Mouse (Mus musculus): ENCODE measurements at regions not wholly inside any gene's neighbourhood (a gene's known extent, or its start where the extent isn't known, plus 50 kb on each side); places are given as distances from the start of the nearest gene placed in this dataset.

DNA sequence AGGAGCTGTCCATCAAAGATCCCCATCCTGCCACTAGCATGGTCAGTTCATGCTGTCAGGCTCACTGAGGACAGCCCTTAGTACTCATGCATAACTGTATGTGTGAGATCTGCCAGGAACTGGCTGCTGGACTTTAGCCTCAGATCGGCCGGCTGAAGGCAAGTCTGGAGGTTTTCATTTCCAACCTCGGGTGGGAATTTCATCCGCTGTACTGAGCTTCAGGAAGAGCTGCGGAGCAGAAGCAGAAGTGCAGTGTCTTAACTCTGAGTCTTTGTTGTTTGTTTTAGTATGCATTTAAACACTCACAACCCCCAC lies 99.6 kb upstream of the Ccnd2 start:
- intact Hi-C loops (cut with DNase I) = no loop called here
- DNase-seq = no peak

DNA sequence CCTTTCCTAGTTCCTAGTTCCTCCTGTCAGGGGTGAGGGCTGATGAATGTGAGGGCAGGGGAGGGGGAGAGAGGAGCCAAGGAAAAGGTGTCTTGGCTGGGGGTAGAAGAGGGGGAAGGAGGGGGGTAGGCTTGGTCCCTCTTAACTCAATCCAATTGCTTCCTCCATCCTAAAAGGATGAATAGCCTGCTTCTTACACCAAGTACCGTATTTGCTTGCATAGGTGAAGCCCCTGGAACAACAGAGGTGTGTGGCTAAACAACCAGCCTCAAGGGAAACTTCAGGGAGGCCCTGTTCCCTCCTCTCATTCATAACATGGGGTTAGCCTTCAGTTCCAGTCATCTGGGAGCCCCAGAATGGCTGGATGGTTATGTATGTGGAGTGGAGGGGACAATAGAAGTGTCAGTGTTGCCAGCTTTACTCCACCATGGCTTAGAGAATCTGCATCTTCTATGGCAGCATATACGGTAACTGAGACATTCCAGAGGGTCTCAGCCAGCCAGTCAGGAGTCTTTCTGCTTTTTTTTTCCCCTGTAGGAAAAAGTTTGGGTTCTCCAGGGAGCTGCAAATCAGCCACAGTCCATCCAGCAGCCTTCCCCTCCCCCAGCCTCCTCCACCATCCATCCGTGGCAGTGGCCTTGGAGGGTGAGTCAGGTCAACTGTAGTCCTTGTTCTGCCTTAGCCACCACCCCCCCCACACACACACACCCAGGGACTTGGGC lies 100.2 kb upstream of the Ccnd2 start:
- intact Hi-C loops (cut with DNase I) = no loop called here
- DNase-seq = no peak

DNA sequence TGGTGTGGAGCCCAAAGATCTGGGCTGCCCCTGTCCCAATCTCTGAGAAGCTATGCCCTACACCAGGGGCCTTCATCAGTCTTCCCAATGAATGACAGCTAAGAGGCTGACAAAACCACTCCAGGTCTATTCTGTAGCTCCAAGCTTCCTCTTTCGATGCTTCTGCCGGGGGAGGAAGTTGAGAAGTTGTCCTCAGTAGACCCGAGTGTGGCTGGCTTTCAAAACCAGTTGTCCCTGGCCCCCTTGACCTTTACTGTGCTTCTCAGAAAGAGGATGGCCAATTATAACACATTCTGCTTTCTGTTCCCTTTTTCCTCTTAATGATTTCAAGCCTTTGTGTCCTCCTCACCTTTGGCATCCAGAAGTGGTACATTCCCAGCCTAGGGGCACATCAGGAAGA lies 101.9 kb upstream of the Ccnd2 start:
- intact Hi-C loops (cut with DNase I) = no loop called here
- DNase-seq = no peak

DNA sequence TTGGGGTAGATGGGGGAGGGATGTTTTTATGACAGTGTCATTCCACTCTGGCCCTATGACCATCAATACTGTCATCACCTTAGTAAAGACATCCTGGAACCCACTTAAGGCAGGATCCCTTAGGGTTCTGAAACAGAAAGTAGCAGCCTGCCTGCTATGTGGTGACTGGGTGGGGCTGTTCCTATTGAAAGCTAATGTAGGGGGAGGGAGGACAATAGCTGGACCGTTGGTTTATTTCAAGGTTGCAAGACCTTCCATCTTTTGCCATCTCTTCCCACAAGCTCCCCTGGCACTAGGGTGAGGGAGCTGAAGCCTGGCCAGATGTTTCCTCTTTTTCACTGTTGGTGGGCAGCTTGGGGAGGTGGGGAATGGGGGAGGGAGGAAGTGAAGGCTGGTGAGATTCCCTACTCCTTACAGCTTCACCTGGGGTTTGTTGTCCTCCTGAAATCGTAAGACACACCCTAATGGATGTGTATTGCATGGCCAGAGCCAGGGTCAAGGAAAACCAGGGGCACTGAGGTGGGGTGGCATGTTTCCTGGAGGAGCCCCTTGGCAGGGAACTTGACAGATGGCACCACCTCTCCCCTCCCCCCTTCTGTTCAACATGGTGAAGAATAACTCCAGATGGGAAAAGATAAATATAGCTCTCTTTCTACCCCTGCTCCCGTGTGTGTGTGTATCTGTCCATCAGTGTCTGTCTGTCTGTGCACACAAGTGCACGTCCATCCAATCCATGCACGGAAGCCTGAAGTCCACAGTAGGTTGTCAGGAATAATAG lies 112.1 kb upstream of the Ccnd2 start:
- intact Hi-C loops (cut with DNase I) = no loop called here
- peak; percentile 45 for DNase-seq

DNA sequence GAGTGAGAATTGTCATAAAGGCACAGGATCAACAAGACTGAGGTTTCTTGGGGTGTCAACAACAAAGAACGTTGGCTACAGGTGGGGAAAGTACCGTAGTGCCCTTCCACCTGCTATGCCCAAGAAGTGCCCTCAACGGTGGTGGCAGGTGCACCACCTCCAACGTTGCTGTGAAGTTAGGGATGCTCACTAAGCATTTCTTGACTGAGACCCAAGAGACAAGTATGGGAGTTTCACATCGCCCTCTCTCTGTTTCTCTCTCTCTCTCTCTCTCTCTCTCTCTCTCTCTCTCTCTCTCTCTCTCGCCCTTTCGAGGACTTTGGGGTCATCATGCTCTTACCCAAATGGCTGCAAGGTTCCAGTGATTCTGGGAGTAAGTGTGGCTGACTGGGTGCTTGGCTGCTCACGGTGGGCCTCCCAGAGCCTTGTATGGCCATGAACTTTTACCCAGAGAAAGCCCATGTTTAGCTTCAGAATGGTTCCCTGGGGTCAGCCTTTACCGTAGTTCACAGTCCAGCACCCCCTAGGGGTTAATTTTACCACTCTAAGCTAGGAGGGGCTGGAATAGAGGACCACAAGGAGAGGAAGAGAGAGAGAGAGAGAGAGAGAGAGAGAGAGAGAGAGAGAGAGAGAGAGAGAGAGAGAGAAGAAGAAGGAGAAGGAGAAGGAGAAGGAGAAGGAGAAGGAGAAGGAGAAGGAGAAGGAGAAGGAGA lies 113.2 kb upstream of the Ccnd2 start:
- intact Hi-C loops (cut with DNase I) = no loop called here

DNA sequence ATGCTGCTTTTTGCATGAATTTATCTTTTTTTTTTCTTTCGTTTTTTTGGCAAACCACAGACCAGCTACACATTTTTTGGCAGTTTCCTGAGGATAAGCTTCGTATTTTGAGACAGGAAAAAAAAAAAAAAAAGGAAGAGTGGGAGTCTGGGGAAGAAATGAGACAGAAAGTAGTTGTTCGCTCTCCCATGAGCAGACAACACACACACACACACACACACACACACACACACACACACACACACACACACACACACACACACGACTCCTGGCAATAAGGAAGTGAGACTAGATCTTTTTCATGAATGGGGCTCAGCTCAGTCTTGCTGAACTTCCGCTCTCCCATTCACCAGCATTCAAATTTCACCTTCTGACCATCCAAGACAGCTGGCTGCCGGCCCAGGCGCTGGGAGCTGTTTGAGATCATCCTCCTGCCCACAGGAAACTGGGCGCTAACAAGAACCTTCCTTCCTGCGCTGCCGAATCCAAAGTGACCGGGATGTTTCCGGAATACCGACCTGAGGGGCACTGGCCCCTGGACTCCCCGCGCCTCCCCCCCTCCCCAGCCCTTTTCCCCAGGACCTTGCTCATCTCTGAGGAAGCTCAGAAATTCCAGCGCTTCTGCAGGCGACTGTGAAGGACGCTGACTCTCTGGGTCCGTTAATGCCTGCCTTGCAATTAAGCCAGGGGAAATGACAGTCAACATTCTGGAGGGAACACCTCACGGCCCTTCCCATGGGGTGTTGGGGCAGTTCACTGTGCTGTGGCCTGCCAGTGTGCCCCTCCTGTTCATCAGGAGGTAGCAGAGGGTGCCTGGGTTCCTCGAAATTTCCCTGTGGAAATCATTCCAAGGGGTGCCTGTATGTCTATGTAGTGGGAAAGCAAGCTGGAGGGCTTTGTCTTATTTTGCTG lies 114.2 kb upstream of the Ccnd2 start:
- peak; percentile 88 for DNase-seq
- intact Hi-C loops (cut with DNase I) = no loop called here

More for the DNA sequence above, 113.2 kb upstream of the Ccnd2 start:
- no peak for DNase-seq

DNA sequence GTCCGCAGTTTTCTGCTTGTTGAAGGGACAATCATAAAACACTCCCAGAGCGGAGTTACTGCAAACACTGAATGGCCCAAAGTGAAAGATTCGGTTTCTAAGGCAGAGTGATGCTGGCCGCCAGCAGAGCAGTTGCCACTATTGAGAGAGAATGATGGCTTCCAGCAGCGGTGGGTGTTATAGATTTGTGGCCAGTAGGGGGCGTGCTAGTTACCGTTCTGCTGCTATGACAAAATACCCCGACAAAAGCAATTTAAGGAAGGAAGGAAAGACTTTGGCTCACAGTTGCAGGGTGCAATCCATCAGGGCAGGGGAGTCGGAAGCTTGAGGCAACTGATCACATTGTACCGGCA lies 114.8 kb upstream of the Ccnd2 start:
- intact Hi-C loops (cut with DNase I) = no loop called here
- peak; percentile 28 for DNase-seq

DNA sequence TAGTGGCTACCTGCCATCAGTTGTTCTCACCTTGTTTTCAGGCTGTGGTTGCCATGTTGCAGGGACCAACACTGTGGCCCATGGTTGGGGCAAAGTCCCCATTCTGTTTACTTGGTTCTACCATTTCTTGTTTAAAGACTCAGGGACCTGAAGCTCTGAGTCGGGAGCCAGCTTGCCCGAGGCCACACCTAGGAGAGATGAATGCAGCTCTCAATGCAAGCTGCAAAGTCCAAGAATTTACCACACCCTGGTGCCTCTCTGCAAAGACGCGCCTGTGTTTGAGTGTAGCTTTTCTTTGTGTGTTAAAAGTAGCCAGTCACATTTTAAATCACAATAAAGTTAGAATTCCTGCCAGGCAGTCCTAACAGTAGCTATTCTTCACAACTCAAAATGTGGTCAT lies 117.0 kb upstream of the Ccnd2 start:
- no peak for DNase-seq
- intact Hi-C loops (cut with DNase I) = no loop called here

DNA sequence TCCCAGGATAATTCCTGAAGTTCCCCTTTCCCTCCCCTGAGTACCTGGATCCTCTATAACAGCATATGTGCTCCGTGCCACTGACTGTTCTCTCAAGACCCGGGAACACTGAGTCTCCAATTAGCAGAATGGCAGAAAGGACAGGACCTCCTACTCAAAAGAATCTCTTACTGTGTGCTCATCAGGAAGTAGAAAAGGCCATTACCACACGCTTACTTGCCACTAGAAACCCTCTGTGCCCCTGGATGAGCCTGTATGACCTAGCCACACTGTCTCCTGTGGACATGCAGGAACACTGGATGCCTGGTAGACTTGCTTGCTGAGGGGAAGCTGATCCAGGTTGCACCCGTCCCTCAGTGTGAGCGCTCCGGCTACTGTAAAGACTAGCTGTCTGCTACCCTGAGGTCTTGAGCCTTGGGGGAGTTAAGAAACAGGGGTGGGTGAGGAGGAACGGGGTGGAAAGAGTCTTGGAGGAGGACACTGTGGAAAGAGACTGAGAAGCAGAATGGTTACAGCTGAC lies 117.6 kb upstream of the Ccnd2 start:
- DNase-seq = no peak
- intact Hi-C loops (cut with DNase I) = no loop called here

DNA sequence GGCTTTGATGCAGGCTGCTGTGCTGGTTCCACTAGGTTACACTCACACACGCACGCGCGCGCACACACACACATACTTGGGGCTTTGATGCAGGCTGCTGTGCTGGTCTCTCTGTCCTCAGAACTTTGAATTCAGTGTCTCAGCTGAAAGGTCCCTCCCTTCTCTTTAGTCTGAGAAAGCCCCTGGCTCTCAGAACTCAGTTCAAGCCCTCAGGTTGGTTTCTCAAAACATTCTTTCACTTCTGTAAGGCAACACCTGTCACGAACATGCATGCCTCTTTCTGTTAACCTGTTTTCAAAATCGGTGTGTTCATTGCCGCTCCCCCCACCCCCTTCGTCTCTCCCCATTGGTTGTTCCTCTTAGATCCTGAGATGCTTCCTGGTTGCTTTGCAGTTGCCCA lies 118.8 kb upstream of the Ccnd2 start:
- intact Hi-C loops (cut with DNase I) = no loop called here

DNA sequence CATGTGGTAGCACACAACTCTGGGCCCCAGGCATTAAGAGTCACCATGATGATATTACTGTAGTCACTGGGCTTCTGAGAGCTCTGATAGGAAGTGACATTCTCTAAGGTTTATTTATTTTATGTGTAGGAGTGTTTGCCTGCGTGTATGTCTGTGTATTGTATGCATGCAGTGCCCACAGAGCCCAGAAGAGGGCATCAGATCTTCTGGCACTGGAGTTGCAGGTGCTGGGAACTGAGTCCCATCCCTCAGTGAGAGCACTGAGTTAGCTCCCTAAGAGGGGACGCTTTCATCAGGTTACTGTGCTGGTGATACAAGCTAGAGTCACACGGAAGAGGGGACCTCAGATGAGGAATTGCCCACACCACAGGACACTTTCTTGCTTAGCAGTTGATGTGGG lies 119.4 kb upstream of the Ccnd2 start:
- no peak for DNase-seq
- intact Hi-C loops (cut with DNase I) = no loop called here

More for the DNA sequence above, 118.8 kb upstream of the Ccnd2 start:
- no peak for DNase-seq

DNA sequence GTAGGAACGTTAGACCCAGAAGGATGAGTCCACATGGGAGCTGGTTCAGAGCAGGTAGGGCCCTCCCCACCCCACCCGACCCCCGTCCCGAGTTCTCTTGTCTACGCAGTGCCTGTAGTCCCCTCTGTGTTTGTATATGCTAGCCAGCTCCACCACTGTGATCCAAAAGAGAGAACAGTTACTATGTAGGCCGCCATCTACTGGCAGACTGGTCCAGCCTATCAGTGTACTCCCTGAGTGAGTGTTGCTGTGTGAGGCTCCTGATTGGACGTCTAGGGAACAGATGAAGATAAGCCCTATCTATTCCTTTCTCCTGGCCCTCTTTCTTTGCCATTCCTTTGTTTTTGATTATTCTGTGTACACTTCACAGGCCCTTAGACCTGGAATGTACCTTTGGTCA lies 120.6 kb upstream of the Ccnd2 start:
- peak; percentile 24 for DNase-seq
- intact Hi-C loops (cut with DNase I) = no loop called here

DNA sequence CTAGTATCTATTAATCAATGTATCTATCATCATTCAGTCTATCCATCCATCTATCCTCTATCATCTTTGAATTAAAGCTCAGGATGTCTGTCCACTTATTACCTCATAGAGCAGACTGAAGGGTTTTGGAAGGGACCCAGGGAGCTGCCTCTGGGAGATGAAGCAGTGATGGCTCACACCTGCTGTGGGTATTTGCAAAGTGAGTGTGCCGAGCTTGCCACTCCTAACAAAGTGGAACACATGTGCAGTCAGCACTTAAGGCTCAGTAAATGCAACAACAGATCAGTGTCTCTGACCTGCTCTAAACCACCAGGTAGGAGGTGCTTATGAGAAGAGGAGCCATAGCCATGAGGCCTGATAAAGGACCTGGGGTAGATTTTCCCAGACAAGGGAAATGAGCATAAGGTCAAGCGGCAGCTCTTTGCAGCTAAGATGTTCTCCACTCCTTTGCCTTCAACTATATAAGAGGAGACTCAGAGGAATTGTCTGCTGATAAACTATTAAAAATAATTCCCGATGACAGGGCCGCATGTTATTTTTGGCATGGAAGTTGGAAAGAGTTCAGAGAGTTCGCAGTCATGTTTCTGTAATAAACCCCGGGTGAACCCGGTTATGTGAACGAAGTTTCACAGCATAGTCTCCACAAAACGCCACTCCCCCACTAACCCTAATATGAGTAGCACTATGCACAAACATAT lies 122.9 kb upstream of the Ccnd2 start:
- no peak for DNase-seq
- intact Hi-C loops (cut with DNase I) = no loop called here

DNA sequence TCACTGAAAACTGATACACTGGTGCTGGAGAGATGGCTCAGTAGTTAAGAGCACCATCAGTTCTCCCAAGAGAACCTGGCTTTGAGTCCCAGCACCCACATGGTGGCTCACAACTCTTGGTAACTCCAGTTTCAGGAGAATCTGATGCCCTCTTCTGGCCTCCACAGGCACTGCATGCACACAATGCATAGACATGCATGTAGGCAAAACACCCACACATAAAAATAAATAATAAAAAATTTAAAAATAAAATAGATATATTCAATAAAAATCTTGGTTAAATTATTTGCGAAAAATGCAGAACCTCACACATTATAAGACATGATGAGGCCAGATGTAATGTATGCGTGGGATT lies 123.4 kb upstream of the Ccnd2 start:
- intact Hi-C loops (cut with DNase I) = no loop called here
- no peak for DNase-seq

DNA sequence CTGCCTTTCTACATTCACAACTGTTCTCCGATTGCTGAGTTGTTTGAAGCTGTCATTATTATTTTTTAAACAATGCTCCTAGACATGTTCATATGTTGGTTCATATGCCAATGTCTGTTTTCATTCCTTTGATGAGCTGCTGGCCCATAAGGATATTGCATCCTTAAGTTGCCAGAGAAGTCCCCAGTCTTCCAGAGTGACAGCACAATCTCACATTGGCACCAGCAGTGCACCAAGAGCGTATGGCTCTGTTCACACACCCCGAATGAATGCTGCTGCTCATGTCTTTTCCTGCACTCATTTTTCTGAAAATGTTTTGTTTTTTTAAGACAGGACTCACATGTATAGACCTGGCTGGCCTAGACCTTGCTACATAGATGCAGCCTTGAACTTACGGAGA lies 124.4 kb upstream of the Ccnd2 start:
- intact Hi-C loops (cut with DNase I) = no loop called here
- DNase-seq = no peak

DNA sequence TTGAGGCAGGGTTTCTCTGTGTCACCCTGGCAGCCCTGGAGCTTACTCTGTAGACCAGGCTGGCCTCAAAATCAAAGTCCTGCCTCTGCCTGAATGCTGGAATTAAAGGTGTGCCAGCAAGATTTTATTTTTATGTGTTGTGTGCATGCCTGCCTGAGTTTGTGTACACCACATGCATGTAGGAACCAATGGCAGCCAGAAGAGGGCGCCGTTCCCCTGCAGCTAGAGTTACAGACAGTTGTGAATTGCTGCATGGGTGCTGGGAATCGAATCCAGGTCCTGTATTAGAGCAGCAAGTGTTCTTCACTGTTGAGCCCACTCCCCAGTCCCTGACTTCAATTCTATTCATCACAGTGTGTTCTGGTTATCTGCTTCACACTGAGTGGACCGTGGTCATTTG lies 126.4 kb upstream of the Ccnd2 start:
- no peak for DNase-seq
- intact Hi-C loops (cut with DNase I) = no loop called here

DNA sequence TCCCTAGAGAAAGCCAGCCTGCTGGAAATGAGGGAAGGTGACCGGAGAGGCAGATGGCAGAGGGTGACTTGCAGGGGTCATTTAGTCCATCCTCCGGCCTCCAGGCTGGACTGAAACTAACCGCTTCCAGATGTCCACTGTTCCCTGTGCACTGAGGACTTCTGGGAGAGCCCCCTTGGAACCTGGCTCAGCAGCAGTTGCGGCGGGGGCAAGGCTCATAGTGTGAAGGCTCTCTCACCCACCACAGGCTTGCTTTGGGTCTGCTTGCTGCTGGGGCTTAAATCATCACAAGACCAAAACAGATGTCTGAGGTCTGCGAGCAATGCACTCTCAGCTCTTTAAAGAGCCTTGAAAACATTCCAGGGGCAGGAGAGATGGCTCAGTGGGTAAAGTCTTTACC lies 132.2 kb upstream of the Ccnd2 start:
- DNase-seq = no peak
- intact Hi-C loops (cut with DNase I) = no loop called here

DNA sequence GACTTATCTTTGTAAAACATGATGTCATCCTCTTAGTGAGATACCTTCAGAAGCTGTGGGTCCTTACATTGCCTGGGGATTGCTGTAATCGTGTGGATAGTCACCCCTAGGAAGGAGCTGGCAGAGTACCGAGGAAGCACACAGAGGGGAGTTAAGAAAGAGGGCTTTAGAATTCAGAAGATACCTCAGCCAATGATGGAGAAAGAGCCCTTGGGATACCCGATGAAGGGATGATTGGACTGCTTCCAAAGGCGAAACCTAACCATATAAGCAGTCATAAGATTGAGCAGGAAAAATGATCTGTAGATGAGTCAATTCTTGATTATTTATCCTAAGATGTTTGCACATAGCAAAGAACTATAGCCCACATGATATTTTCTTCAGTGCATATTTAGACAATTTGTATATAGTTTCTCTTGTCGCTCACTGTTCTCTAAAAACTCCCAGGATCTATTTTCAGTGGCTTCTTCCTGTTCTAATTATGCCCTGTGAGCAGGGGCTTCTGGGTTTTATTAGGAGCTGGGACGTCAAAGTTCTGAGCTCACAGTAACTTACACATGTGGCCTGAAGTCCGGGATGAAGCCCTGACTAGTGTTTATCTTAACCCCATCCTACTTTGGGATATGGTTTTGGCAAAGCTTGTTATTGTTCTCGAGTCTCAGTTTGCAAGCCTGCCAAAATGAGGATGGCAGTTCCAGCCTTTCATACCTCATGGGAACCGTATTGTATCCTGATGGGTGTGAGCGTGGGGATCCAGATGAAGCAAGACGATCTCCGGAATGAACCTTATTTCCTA lies 134.9 kb upstream of the Ccnd2 start:
- DNase-seq = no peak
- intact Hi-C loops (cut with DNase I) = no loop called here

DNA sequence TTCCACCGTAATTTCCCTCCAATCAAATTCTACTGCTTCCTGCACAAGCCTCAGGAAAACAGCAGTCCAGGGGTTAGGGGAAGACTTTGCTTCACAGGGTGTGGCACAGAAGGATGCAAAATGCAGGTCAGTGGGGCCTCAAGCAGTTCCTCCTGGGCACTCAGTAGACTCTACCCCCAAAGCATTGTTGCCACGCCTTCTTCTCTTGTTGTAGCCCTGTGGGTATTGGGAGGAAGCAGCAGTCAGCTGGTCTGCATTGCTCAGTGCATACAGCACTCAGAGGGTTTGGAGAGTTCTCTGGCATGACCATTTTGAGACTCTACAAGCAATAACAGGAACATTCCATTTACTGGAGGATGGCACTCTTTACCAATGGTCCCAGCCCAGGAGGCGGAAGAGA lies 137.0 kb upstream of the Ccnd2 start:
- DNase-seq = no peak
- intact Hi-C loops (cut with DNase I) = no loop called here

DNA sequence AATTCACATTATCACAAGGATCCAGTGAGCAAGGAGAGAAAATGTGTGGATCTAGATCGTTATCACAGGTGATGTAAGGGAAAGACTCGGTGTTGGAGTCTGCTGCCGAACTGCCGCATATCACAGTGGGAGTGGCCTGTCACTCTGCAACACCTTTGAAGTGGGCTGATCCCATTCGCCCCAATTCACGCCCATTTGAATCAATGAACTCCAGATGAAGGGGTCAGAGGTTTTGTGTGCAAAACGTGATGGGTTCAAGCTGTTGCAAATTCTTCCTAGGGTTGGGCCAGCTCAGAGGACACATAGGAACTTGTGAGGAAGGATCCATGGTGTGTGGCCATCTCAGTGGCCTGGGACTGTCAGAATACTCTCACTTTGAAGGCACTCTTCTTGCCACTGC lies 139.9 kb upstream of the Ccnd2 start:
- intact Hi-C loops (cut with DNase I) = no loop called here
- no peak for DNase-seq

Measured in left cerebral cortex, postnatal 4 days (tissue).